22 mouse cellular contexts compared by ENCODE assay signal in genomic region chr11:40789701-40790100, GRCm38 (mm10). TPM values are rescaled to one million over a fixed set of nuclear protein-coding genes. Genes with fewer than 3 reads are reported as not detected.
DNase-seq lines count a peak whose midpoint lies in the region; ATAC-seq and TF ChIP-seq lines count a peak whose summit lies in the region.
"Had no signal": no experiment of that assay in that cellular context is flagged by ENCODE, and none has a peak within 500 bp of the region (broad histone marks: within the 10 kb centered on the region; RNA-seq: fewer than 3 reads in every experiment).

No protein-coding gene starts in this region.

- no peak overlapping the region for H3K4me3 ChIP-seq in layer of hippocampus, adult 2 months
- H3K4me3 ChIP-seq in kidney, embryonic 15.5 days (replicated peaks): no peak overlapping the region
- no peak overlapping the region for H3K4me3 ChIP-seq in kidney, embryonic 16.5 days (ENCODE audit: low read length)
- H3K4me3 ChIP-seq: embryonic facial prominence, embryonic 10.5 days; embryonic facial prominence, embryonic 12.5 days; forebrain, embryonic 10.5 days; forebrain, embryonic 12.5 days had no signal

- H3K27me3 ChIP-seq in kidney, embryonic 15.5 days: no peaks in the 10 kb centered on the region
- no peaks in the 10 kb centered on the region for H3K27me3 ChIP-seq in kidney, embryonic 16.5 days (ENCODE audit: insufficient read depth, low read length)
- H3K27me3 ChIP-seq: embryonic facial prominence, embryonic 12.5 days; forebrain, embryonic 12.5 days had no signal

- H3K4me1 ChIP-seq in kidney, embryonic 15.5 days: no peaks in the 10 kb centered on the region
- no peaks in the 10 kb centered on the region for H3K4me1 ChIP-seq in kidney, embryonic 16.5 days (ENCODE audit: insufficient read depth, low read length)
- H3K4me1 ChIP-seq: embryonic facial prominence, embryonic 10.5 days; embryonic facial prominence, embryonic 12.5 days; forebrain, embryonic 12.5 days had no signal

- no peak overlapping the region for H3K9ac ChIP-seq in kidney, embryonic 15.5 days
- H3K9ac ChIP-seq in kidney, embryonic 16.5 days (replicated peaks; ENCODE audit: low read length): no peak overlapping the region
- H3K9ac ChIP-seq: embryonic facial prominence, embryonic 12.5 days; forebrain, embryonic 12.5 days had no signal

- H3K36me3 ChIP-seq in kidney, embryonic 15.5 days: no peaks in the 10 kb centered on the region
- H3K36me3 ChIP-seq in kidney, embryonic 16.5 days (ENCODE audit: insufficient read depth, low read length): no peaks in the 10 kb centered on the region
- H3K36me3 ChIP-seq: embryonic facial prominence, embryonic 10.5 days; embryonic facial prominence, embryonic 12.5 days; forebrain, embryonic 10.5 days; forebrain, embryonic 12.5 days had no signal

- WGBS in kidney, embryonic 15.5 days: 86% methylated on average over 4 of the region's 4 CpGs
- WGBS in kidney, embryonic 16.5 days: 87% methylated on average over 4 of the region's 4 CpGs

- ATAC-seq in kidney, embryonic 15.5 days (replicated peaks; ENCODE audit: low FRiP score): no peak
- no peak for ATAC-seq in kidney, embryonic 16.5 days (ENCODE audit: low FRiP score, low TSS enrichment)
- ATAC-seq: activated CD4-positive, CD25-positive, alpha-beta regulatory T cell, adult 4 months; forebrain, embryonic 14.5 days; forebrain, embryonic 16.5 days had no signal

- H3K27ac ChIP-seq in layer of hippocampus, adult 2 months: 0 out of 2 replicates have a peak overlapping the region, but pooled peaks have one; percentile 4
- no peak overlapping the region for H3K27ac ChIP-seq in kidney, embryonic 15.5 days
- H3K27ac ChIP-seq in kidney, embryonic 16.5 days (ENCODE audit: low read length): no peak overlapping the region
- H3K27ac ChIP-seq: embryonic facial prominence, embryonic 10.5 days; embryonic facial prominence, embryonic 12.5 days; forebrain, embryonic 10.5 days; forebrain, embryonic 12.5 days had no signal

- no peak overlapping the region for H3K4me2 ChIP-seq in kidney, embryonic 15.5 days
- H3K4me2 ChIP-seq in kidney, embryonic 16.5 days (replicated peaks; ENCODE audit: low read depth, low read length): no peak overlapping the region
- H3K4me2 ChIP-seq: embryonic facial prominence, embryonic 12.5 days; forebrain, embryonic 12.5 days had no signal

- DNase-seq in layer of hippocampus, adult 2 months (ENCODE audit: low spot score in 2 of 2): no peak
- DNase-seq in layer of hippocampus, adult 9-10 months (ENCODE audit: low spot score): no peak
- peak; percentile 36 for DNase-seq in brain, adult 2 months (ENCODE audit: low read depth, low spot score)
- DNase-seq in fibroblast of lung, adult 2 months (ENCODE audit: low read depth): peak; percentile 40
- peak; percentile 3 for DNase-seq in retina, postnatal 1 day
- no peak for DNase-seq in cerebellum, adult 11-12 months
- DNase-seq: adrenal gland, adult 8-10 months; adrenal gland, postnatal 14 days; cerebellum, adult 11 months; cerebellum, adult 2 months; cerebellum, adult 9-10 months; cerebellum, postnatal 10 days; cerebellum, postnatal 25 days had no signal

- no peak for TF ChIP-seq CTCF in layer of hippocampus, adult 2 months (conservative IDR thresholded peaks at IDR 0.05)

- H3K9me3 ChIP-seq in kidney, embryonic 15.5 days (replicated peaks): no peaks in the 10 kb centered on the region
- no peaks in the 10 kb centered on the region for H3K9me3 ChIP-seq in kidney, embryonic 16.5 days (ENCODE audit: low read length)
- H3K9me3 ChIP-seq: embryonic facial prominence, embryonic 10.5 days; embryonic facial prominence, embryonic 12.5 days; forebrain, embryonic 10.5 days; forebrain, embryonic 12.5 days had no signal

RNA-seq across cellular contexts. Expression of gene Ccng1, which starts 34.6 kb away (rescaled TPM):
- total RNA-seq in layer of hippocampus, adult 2 months (2021): 10 to 100 TPM; 63.0 to 63.2 TPM
- polyA plus RNA-seq in kidney, embryonic 15.5 days (2015; fragmentation: Nextera tagmentation; extraction: Ambion mirVana): 37.9 and 42.6 TPM in 2 replicates
- 44.3 and 45.2 TPM in 2 replicates for polyA plus RNA-seq in kidney, embryonic 16.5 days (2015; fragmentation: Nextera tagmentation; extraction: Ambion mirVana)

RNA-seq across cellular contexts. Expression of gene Nudcd2, which starts 56.2 kb away (rescaled TPM):
- total RNA-seq in layer of hippocampus, adult 2 months (2021): 10 to 100 TPM; 16.1 to 25.0 TPM
- polyA plus RNA-seq in kidney, embryonic 15.5 days (2015; fragmentation: Nextera tagmentation; extraction: Ambion mirVana): 165 and 178 TPM in 2 replicates
- polyA plus RNA-seq in kidney, embryonic 16.5 days (2015; fragmentation: Nextera tagmentation; extraction: Ambion mirVana): 161 and 170 TPM in 2 replicates

RNA-seq across cellular contexts. Expression of gene Hmmr, which starts 56.5 kb away (rescaled TPM):
- under 1 TPM; 0.20 to 0.51 TPM for total RNA-seq in layer of hippocampus, adult 2 months (2021)
- 48.2 and 48.4 TPM in 2 replicates for polyA plus RNA-seq in kidney, embryonic 15.5 days (2015; fragmentation: Nextera tagmentation; extraction: Ambion mirVana)
- 43.2 and 49.1 TPM in 2 replicates for polyA plus RNA-seq in kidney, embryonic 16.5 days (2015; fragmentation: Nextera tagmentation; extraction: Ambion mirVana)

Comparison
In these comparisons a context has a peak if more than half of its experiments do, and no peak if none do; other contexts are left out.
1. DNase-seq: peak in brain, adult 2 months (single experiment), fibroblast of lung, adult 2 months (single experiment) and retina, postnatal 1 day (single experiment); none in layer of hippocampus, adult 2 months (0 of 2), layer of hippocampus, adult 9-10 months (single experiment) and cerebellum, adult 11-12 months (single experiment).